14 mouse cellular contexts compared by ENCODE assay signal in genomic region chr4:138689094-138689512, GRCm38 (mm10). TPM values are rescaled to one million over a fixed set of nuclear protein-coding genes. Genes with fewer than 3 reads are reported as not detected.
DNase-seq lines count a peak whose midpoint lies in the region; ATAC-seq and TF ChIP-seq lines count a peak whose summit lies in the region.
"Had no signal": no experiment of that assay in that cellular context is flagged by ENCODE, and none has a peak within 500 bp of the region (broad histone marks: within the 10 kb centered on the region; RNA-seq: fewer than 3 reads in every experiment).

No protein-coding gene starts in this region.

- peak; percentile 89 for ATAC-seq in forebrain, embryonic 15.5 days (replicated peaks)
- peak; percentile 50; the same call in 1 of the 2 replicates for ATAC-seq in midbrain, embryonic 16.5 days

- H3K27ac ChIP-seq in layer of hippocampus, adult 2 months, result peak overlapping the region; percentile 67
- H3K27ac ChIP-seq in forebrain, embryonic 15.5 days (replicated peaks), result peak overlapping the region; percentile 46
- H3K27ac ChIP-seq in midbrain, embryonic 16.5 days (ENCODE audit: low read length), result peak overlapping the region; percentile 0; the same call in 1 of the 2 replicates
- H3K27ac ChIP-seq: limb, embryonic 15.5 days had no signal

- peak in 1 of 2 experiments; percentile 31 for DNase-seq in layer of hippocampus, adult 2 months (ENCODE audit: low spot score in 2 of 2)
- DNase-seq in layer of hippocampus, adult 11-12 months (ENCODE audit: low spot score), result no peak
- DNase-seq in Muller cell, postnatal 12 days (ENCODE audit: inconsistent ontology term), result peak; percentile 86
- DNase-seq in heart, adult 8-10 months (ENCODE audit: low spot score), result no peak
- DNase-seq in left cerebral cortex, adult 11 months (ENCODE audit: low spot score), result no peak
- DNase-seq: adrenal gland, adult 8-10 months; embryo, embryonic 11 days; gastrocnemius, postnatal 14 days; lung, adult 2 months had no signal

- H3K27me3 ChIP-seq in forebrain, embryonic 15.5 days, result peaks cover 6% of the 10 kb centered on the region; the same call in 1 of the 2 replicates
- H3K27me3 ChIP-seq in midbrain, embryonic 16.5 days (ENCODE audit: control insufficient read depth, insufficient read depth, low read depth, low read length), result no peaks in the 10 kb centered on the region

- H3K4me1 ChIP-seq in forebrain, embryonic 15.5 days, result peaks cover 58% of the 10 kb centered on the region
- peaks cover 50% of the 10 kb centered on the region for H3K4me1 ChIP-seq in midbrain, embryonic 16.5 days (ENCODE audit: control insufficient read depth, insufficient read depth, low read length)
- H3K4me1 ChIP-seq: heart, embryonic 12.5 days; limb, embryonic 15.5 days had no signal

- H3K9me3 ChIP-seq in forebrain, embryonic 15.5 days, result no peaks in the 10 kb centered on the region
- H3K9me3 ChIP-seq in midbrain, embryonic 16.5 days (replicated peaks; ENCODE audit: control insufficient read depth, low read length, poor library complexity, severe bottlenecking), result no peaks in the 10 kb centered on the region
- H3K9me3 ChIP-seq: heart, embryonic 12.5 days; limb, embryonic 15.5 days had no signal

- H3K9ac ChIP-seq in forebrain, embryonic 15.5 days (replicated peaks), result no peak overlapping the region
- no peak overlapping the region for H3K9ac ChIP-seq in midbrain, embryonic 16.5 days (ENCODE audit: low read depth, low read length)
- H3K9ac ChIP-seq: heart, embryonic 12.5 days; limb, embryonic 15.5 days had no signal

- H3K4me2 ChIP-seq in forebrain, embryonic 15.5 days (replicated peaks), result no peak overlapping the region
- H3K4me2 ChIP-seq in midbrain, embryonic 16.5 days (ENCODE audit: low read length), result no peak overlapping the region
- H3K4me2 ChIP-seq: heart, embryonic 12.5 days; limb, embryonic 15.5 days had no signal

- no peaks in the 10 kb centered on the region for H3K36me3 ChIP-seq in forebrain, embryonic 15.5 days
- H3K36me3 ChIP-seq in midbrain, embryonic 16.5 days (ENCODE audit: control insufficient read depth, insufficient read depth, low read length), result no peaks in the 10 kb centered on the region
- H3K36me3 ChIP-seq: heart, embryonic 12.5 days; limb, embryonic 15.5 days had no signal

- TF ChIP-seq CTCF in layer of hippocampus, adult 2 months (conservative IDR thresholded peaks at IDR 0.05), result no peak

- WGBS in forebrain, embryonic 15.5 days, result 1% methylated on average over 3 of the region's 3 CpGs
- WGBS in midbrain, embryonic 16.5 days, result 22% methylated on average over 3 of the region's 3 CpGs

- H3K4me3 ChIP-seq in layer of hippocampus, adult 2 months, result no peak overlapping the region
- no peak overlapping the region for H3K4me3 ChIP-seq in forebrain, embryonic 15.5 days
- no peak overlapping the region for H3K4me3 ChIP-seq in midbrain, embryonic 16.5 days (ENCODE audit: low read depth, low read length)
- H3K4me3 ChIP-seq: heart, embryonic 12.5 days; limb, embryonic 15.5 days had no signal

RNA-seq across cellular contexts. Expression of gene Pla2g2c, which starts 35.5 kb away (rescaled TPM):
- not detected for total RNA-seq in layer of hippocampus, adult 2 months (2021)
- polyA plus RNA-seq in forebrain, embryonic 15.5 days (2015; fragmentation: Nextera tagmentation; extraction: Ambion mirVana), result 0.34 TPM in 1 of 2 replicates, not detected in the other
- 0.25 and 0.30 TPM in 2 replicates for polyA plus RNA-seq in midbrain, embryonic 16.5 days (2015; fragmentation: Nextera tagmentation; extraction: Ambion mirVana)
- total RNA-seq in heart, adult 8-10 months (2022), result under 1 TPM in 2 of 4 experiments, not detected in 2; 0.17 to 0.19 TPM
- total RNA-seq: gastrocnemius, postnatal 14 days; megakaryocyte progenitor cell, adult 5-6 weeks had no signal
- polyA plus RNA-seq: limb, embryonic 15.5 days had no signal

RNA-seq across cellular contexts. Expression of gene Ubxn10, which starts 47.9 kb away (rescaled TPM):
- total RNA-seq in layer of hippocampus, adult 2 months (2021), result 1 to 10 TPM; 1.9 to 2.1 TPM
- polyA plus RNA-seq in forebrain, embryonic 15.5 days (2015; fragmentation: Nextera tagmentation; extraction: Ambion mirVana), result 2.0 and 3.2 TPM in 2 replicates
- 4.7 and 5.4 TPM in 2 replicates for polyA plus RNA-seq in midbrain, embryonic 16.5 days (2015; fragmentation: Nextera tagmentation; extraction: Ambion mirVana)
- total RNA-seq in heart, adult 8-10 months (2022), result 1 to 10 TPM; 2.3 to 3.3 (median 2.8) TPM
- total RNA-seq: megakaryocyte progenitor cell, adult 5-6 weeks had no signal

RNA-seq across cellular contexts. Expression of gene Vwa5b1, which starts 53.4 kb away (rescaled TPM):
- total RNA-seq in layer of hippocampus, adult 2 months (2021), result 1 to 10 TPM; 2.0 to 3.3 TPM
- polyA plus RNA-seq in forebrain, embryonic 15.5 days (2015; fragmentation: Nextera tagmentation; extraction: Ambion mirVana), result 0.74 and 1.2 TPM in 2 replicates
- 2.3 and 2.8 TPM in 2 replicates for polyA plus RNA-seq in midbrain, embryonic 16.5 days (2015; fragmentation: Nextera tagmentation; extraction: Ambion mirVana)
- not detected for total RNA-seq in heart, adult 8-10 months (2022)
- total RNA-seq: gastrocnemius, postnatal 14 days; megakaryocyte progenitor cell, adult 5-6 weeks had no signal
- polyA plus RNA-seq: heart, embryonic 12.5 days had no signal

Comparison
In these comparisons a context has a peak if more than half of its experiments do, and no peak if none do; other contexts are left out.
1. H3K27ac ChIP-seq: peak in every context shown above with its lines; median percentile 67 in layer of hippocampus, adult 2 months; 46 in forebrain, embryonic 15.5 days; 0 in midbrain, embryonic 16.5 days.